Mouse (Mus musculus) T-cell, adult 66 days (primary cell): ENCODE data around the gene Cypt12. TPM values are rescaled to one million over a fixed set of nuclear protein-coding genes. Genes with fewer than 3 reads are reported as not detected.

Source experiments
- total RNA-seq, 2 experiments: library from RNA; stranded (reverse); gene quantifications; 3 replicates in 1 of 2; 4 replicates in 1 of 2; pipeline ENCODE4 v1.2.4; 2023

Gene Cypt12
- not detected for total RNA-seq

GRCm38 (mm10) chr3:17948299-17948698 lies at the start of gene Cypt12:
Gene Cypt12, plus strand, starts transcription at chr3:17948410.

